Mouse (Mus musculus): ENCODE results near the gene Abca4.

Abca4 gene

DNA sequence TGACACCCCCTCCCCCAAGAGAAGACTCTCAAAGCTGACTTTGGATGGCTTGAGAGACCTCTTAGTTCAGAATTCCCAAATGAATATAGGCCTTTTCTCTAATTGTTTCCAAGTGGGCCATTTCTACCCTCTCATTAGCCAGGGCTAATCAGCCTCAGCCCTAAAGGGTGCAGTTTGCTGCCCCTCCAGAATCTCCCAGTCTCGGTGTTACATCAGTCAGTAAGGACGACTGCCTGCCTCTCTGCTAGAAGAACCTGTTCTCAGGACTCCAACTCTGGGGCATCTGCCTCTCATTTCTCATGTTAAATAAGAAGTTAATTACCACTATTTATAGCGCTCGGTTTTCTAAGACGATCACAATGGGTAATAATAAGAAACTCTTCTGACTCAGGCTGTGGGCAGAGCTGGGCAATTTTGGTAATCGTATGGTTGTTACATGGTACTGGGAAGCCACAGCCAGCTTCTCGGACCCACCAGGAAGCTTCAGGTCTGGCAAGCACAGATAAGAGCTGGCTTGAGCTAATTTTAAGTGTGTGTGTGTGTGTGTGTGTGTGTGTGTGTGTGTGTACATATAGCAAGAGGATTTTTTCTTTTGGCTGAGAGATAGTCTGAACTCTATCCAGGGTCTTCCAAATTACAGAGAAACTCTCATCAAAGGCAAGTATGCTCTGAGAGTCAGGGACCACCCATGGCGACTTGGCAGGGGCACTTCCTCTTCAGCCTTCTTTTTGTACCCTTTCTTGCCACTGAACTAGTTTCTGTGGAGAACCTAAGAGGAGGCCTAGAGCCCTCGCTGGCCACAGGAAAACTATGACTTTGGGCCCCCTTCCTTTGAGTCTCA lies 67.1 kb downstream of the Abca4 start:
- no peak for DNase-seq

DNA sequence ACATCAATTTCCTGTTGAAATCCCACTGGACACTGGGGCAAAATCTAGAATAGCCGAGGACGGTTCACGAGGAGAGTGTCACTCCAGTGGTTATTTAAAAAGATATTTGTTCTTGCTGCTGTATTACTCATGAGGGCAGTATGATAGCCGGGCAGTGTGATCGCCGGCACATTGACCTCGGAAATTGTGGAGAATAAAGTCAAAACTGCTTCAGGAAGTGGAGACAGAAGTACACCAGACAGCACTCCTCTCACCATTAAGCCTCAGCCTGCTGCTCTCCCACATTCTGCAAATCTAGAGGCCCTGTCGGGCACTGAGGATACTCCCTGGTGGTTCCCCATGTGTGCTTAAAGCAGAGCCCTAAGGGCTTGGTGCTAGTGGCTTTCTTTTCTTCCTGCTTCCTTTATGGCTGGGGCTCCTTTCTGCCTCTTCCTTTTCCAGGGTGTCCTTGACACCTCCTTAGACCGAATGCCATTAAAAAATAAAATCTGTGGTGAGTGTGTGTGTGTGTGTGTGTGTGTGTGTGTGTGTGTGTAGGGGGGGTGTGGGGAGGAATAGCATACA lies 74.5 kb downstream of the Abca4 start:
- no peak for DNase-seq

DNA sequence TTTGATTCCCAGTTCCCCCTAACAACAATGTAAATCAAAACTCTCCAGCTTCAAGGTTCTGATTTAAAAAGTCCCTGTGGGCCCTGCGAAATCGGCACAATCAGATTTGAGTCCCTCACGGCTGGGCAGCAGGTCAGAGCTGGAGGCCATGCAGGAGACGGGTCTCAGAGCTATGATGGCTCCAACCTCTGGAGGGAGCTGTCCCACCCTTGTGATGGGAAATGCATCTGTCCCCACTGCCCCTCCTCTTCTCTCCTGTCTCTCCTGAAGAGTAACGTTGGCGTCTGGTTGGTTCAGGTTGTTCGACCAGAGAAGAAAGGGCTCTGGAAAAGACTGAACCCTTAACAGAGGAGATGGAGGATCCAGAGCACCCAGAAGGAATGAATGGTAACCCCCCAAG lies 75.5 kb downstream of the Abca4 start:
- no peak for DNase-seq

DNA sequence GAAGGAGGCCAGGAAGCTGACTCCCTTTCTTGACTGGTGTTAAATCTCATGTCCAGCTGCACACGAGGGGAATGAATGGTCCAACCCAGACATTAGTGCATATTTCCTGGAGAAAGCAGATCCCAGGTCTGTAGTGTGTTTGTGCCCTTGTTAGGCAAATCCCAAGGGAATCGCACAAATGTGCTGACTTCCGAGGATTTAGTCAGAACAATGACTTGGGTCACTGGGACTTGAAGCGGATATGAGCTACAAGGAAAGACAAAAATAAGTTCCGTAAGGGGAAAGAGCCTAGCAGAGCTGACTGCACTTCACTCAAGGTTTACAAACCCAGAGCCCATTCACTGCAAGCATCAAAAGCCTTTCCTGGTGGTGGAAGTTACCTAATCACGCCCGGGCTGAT lies 76.0 kb downstream of the Abca4 start:
- DNase-seq, result no peak

DNA sequence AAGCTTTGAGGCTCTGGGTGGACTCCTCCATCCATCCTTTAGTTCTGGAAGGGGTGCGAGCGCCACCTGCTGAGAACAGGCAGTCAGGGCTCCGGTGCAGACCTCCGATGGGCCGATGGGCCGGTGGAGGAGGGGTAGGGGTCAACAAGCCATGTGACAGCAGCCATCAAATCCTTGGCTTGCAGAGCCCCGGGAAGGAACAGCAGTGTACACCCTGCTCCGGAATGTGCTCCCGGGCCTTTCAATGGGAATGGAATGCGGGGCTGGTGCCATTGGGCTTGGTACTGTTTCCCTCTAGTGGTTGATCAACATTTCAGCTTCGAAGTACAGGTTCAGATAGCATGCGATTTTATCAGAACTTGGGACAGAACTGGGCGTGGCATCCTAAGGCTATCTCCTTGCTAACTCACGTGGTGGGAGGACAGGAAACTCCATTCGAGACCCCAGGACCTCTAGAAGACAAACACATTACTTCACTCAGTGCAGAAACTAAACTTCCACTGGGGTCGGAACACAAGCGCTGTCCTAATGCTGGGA lies 78.0 kb downstream of the Abca4 start:
- DNase-seq, result peak; percentile 54

DNA sequence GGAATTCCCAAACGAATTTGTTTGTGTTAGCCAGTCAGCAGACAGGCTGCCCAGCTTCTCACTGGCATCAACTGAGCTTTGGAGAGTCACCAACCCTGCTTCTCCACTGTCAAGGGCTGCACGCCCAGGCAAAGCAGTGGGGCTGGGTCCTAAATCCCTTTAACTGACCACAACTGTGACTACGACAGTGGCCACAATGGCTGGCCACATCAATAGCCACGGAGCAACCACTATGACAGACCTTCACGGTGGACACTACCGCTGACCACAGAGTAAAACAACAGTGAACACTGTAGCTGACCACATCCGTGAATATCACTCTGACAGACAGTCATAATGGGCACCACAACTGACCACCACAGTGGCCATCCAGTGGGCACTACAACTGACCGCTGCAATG lies 78.6 kb downstream of the Abca4 start:
- no peak for DNase-seq

DNA sequence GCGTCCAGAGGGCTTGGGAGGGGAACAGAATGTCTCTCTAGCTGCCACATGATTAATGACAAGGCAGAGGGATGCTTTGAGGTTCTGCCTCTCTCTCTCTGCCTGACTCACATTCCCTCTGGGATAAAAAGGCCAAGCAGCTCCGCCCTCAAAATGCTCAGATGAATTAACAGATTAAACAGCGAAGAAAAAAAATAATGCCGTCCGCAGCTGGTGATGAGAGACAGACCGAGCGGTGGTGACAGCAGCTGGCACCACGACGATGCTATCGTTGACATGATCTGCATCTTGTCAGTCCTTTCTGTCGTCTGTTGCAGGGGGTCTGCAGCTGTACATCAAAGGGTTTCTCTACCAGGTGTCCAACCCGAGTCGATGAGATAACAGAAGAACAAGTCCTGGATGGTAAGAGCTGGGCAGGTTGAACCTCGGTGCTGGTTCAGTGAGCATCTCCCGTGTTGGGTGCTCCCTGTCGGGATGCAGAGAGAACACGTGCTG lies 84.8 kb downstream of the Abca4 start:
- no peak for DNase-seq

DNA sequence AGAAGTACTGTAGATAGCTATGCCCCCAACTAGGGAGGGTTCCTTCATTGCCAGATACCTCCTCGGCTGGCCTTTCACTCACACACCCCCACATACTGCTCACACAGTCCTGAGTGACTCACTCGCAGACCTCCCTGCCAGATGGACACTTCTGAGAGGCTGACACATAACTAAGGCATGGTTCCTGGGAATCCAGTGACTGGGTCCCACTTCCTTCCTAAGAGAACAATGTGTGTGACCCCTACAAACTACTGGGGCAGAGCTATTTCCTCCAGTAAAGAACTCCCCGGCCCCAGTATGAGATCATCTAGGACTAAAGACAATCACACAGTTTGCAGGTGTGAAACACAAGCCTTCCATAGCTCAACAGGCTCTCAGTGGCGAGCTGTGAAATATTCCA lies 86.5 kb downstream of the Abca4 start:
- DNase-seq, result no peak

DNA sequence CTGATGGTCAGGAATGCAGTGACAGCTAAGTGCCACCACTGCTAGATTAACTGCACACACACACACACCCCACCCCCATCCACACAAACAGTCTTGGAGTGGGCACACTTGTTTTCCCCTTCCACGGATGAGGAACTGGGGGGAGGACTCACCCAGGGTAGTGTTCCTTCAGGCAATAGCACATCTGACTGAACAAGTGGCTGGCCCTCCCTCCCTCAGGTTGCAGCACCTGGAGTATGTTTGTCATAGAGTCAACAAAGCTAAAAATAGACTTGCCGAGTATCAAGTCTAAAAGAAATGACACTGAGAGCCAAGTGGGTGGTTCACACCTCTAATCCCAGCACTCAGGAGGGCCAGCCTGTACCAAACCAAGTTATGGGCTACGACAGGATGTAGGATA lies 87.4 kb downstream of the Abca4 start:
- DNase-seq, result no peak

DNA sequence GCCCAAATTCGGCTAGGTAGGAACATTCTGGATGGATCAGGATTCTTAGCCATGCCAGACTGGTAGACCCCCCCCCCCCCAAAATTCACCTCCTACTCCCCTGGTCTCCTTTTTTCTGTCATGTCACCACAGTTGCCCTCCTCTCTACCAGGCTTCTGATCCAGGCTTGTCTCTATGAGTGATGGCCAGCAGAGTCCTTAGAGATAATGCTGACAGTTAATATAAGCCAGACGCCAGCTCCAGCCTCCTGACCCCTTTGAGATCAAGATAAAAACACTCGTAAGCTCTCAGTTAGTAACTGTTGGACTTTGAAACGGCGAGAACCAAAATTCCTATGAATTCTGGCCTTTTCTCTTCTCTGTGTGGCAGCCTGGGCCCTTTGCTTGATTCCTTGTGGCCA lies 89.0 kb downstream of the Abca4 start:
- DNase-seq, result no peak

DNA sequence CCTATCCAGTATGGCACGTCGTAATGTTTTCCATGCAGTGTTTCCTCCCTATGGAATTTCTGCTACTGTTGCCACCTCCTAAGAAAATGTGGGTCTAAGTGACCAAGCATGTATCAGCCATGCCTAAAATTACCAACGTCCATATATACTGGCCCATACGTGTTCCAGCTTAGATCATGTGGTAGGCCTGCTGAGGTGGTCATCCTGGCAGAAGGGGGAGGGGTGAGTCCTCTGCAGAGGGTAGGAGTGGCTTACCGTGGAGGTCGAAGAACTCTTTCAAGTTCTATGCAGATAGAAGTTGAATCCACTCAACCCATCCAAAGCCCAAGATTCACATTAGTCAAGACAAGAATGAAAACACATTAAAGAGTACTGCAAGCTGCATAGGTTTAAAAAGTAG lies 89.6 kb downstream of the Abca4 start:
- DNase-seq, result no peak

DNA sequence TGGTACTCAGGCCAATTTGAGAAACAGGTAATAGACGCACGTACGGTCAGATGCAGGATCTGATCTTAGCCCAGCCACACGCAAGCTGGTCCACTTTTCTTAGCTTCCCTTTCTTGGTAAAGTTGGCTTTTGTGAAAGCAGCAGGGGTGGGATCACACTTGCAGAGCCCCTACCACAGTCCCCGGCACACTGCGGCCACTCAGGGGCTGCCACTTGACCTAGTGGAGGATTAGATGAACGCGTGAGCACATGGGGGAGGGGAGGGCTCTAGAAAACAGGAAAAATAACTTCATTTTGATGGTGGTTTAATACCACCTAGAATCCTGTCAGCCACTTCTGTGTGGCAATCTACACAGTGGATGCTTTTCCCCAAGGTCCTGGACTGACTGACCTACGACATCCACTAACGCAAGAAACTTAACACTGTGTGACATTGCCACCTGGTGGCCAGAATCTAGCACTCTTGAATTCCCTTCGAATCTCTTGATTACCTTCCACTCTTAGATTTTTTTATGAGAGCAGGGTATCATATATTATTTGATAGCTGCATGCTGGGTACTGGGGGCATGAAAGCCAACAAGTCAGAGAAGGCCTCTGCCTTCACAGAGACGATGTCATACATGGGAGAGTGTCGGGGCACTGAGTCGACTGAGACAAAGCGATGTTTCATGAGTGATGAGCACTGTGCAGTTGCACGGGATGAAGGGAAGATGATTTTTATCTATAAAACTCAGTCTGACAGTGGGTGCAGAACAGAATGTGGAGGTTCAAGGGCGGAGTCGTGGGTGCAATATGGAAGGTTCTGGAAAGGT lies 96.6 kb downstream of the Abca4 start:
- peak; percentile 37 for DNase-seq

DNA sequence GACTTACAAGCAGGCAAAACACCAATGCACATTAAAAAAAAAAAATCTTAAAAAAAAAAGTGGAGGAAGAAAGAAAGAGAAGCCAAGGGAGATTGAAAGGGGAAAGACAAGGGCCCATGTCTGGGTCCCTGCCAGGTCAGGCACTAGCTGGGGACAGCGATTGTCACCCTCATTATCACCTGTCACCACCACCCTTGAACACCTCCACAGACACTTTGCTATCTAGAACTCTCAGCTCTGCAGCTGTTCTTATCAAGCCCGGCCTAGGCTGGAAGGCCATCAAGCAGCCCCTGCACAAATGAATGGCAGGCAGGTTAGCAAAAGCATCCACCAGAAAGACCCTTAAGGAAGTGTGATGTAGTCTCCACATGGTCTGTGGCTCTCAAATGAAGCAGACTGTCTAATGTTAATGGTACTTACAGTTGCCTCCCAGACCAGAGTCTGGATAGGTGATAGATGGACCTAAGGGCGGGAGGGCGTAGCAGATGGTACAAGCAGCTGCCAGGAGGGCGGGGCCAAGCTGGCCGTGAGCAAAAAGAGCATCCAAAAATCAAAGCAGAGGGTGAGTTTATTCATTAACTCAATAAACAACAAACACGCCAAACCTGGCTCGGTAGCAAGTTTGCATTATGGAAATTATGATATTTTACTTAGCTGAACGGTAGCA lies 98.1 kb downstream of the Abca4 start:
- no peak for DNase-seq

DNA sequence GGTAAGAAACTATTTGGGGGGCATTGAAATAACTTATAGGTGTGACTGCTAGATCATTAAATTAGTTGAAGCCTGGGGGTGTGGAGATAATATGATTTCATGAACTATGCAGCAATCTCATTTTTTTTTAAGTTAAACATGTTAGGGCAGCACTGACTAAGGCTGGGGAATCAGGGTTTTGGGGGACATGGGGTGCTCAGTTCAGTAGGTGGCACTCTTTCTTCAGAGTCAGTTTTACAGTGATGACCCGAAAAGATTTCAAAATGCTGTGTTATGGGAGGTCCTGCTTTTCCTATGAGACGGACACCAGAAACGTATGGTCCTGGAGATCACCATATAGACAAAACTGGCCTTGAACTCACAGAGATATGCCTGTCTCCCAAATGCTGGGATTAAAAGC lies 99.2 kb downstream of the Abca4 start:
- DNase-seq, result no peak

DNA sequence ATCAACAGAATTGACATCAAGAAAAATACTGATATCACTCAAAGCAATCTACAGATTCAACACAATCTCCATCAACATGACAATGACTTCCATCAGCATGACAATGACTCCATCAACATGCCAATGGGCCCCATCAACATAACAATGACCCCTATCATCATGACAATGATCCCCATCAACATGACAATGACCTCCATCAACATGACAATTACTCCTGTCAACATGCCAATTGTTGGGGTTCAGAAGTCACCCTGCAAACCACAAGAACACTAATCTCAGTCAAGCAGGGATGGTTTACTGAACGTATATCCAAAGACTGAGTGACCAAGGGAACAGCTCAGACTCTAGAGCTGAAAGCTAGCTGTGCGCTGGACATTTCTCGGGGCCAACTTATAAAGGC lies 101.2 kb downstream of the Abca4 start:
- DNase-seq, result no peak

DNA sequence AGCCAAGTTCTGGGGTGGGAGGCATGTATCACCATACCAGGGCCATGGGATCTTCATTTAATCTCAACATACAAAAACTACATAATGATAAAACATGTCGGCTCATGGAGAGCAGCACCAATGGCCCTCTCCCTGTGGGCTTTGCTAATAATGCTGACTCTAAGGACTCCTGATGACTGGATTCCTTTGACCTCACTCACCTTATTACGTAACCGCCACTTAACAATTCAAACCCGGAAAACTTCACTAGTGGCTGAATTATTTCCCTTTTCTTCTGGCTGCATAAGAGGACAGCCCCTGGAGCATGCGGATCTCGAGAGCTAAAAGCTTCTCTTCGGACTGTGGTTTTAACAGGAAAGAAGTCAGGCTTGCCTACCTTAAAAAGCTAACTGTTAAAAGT lies 106.6 kb downstream of the Abca4 start:
- no peak for DNase-seq

DNA sequence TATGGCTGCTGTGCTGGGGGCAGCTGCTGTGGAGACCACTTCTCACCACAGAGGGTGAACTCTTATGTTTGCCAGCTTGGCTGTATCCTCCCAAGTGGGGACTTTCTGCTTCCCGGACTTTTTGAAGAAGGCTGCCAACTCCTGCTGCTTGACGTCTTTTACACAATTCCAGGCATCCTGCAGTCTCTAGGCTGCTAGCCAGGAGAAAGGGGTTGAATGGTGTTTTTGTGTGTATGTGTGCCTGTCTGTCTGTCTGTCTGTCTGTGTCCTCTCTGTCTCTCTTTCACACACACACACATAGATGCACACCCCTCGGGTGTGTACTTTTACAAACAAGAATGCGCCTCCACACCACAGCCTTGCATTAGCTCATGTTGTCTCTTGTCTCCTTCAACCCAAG lies 108.2 kb downstream of the Abca4 start:
- DNase-seq, result no peak

DNA sequence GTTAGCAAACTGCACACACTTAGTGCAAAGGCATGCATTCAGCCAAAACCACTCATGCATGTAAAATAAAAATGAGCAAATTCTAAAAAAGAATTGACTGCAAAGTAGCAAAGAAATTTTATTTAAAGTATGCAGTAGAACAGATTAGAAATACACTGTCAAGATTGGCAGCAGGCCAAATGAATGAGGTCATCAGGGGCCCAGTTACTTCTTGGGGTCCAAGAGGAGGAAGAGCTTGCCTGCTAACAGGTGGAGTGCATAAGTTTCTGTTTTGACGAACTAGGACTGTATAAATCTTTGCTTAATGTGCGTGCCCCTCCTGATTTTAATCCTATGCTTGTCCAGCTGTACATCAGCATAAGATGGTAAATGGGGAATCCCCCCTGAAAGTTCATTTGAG lies 109.8 kb downstream of the Abca4 start:
- DNase-seq, result no peak

DNA sequence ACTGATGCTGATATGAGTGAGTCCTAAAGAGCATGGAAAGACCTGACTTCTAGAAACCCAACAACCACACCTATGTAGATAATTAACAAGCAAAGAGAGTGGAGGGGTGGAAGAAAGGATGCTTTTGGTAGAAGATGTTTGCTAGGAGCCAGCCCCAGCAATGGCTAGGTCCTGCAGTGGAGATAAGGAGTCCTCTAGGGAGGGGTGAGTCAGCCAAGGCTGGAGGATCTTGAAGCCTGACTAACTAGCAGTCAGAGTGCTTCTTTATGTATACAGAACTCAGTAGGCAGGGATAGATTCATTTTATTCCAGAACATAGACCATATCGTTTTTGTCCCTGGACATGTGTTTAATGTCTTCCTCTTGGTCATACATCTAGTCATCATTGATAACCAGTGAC lies 115.2 kb downstream of the Abca4 start:
- DNase-seq, result no peak

DNA sequence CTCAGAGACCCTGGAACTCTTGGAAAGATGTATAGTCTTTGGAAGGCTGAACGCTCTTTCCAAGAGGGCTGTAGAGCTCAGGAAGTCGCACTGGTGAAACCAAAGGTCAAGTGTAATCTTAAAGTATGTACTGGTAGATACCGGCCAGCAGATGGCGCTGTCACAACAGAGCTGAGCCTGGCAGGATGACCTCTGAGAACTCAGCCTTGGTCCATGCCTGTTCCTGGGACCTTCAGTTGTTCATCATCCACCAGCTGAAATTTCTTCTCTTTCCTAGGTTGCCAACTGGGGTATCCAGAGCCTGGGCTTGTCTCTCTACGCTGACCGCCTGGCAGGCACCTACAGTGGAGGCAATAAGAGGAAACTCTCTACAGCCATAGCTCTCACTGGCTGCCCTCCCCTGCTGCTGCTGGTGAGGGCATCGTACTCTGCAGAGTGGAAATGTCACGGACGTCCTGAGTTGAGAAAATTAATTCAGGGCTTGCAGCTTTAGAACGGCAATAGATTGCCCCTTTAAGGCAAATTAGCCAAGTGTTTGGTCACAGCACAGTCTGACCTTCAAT lies 125.5 kb downstream of the Abca4 start:
- peak; percentile 81 for DNase-seq

DNA sequence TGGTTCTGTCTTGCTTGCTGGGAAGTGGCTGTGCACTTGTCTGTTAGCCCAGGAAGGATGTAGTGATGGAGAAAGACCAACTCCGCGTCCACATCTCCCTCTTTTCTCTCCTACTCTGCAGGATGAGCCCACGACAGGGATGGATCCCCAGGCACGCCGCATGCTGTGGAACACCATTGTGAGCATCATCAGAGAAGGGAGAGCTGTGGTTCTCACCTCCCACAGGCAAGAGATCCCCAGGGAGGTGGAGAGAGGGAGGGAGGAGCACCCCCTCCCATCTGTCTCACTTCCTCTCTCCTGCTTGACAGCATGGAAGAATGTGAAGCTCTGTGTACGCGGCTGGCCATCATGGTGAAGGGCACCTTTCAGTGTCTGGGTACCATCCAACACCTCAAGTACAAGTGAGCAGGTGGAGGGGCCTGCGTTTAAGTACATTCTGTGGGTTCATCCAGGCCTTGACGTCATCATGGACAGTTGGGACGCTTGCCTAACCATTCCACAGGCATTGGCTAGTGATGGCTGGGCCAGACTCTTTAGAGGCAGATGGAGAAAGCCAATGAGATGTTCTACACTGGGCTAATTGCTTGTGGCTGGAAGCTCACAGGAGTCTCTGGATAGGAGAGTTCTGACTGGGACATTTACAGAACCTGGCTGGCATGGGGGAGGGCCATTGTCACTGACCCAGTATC lies 126.5 kb downstream of the Abca4 start:
- no peak for DNase-seq

DNA sequence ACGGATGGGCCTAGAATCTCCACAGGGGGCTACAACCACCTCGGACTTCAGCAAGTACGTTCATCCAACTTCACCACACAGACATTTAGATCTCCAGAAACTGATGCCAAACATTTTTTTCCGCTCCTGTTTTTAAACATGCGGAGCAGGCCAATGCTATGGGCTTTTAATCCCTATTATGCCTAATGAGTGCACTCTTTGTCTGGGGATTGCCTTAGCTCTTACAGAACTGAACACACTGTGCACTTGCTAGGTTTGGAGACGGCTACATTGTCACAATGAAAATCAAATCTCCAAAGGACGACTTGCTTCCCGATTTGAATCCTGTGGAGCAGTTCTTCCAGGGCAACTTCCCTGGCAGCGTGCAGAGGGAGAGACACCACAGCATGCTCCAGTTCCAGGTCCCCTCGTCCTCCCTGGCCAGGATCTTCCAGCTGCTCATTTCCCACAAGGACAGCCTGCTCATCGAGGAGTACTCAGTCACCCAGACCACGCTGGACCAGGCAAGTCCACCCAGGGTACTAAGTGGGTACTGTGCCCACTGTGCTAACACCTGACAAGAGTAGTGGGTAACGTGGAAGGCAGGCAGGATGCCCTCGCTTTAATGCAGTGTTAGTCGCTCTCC lies 129.4 kb downstream of the Abca4 start:
- DNase-seq, result no peak
